Mouse (Mus musculus) midbrain, embryonic 13.5 days (tissue): Measurements from ENCODE around the gene Ice2. TPM values are rescaled to one million over a fixed set of nuclear protein-coding genes. Genes with fewer than 3 reads are reported as not detected.

ENCODE experiments used
- ATAC-seq: fragments of 200-750 bp; cut with Nextera tagmentation; 2 replicates; pipeline ENCODE4 v1.8.0; 2017; ENCODE audit warnings: mild to moderate bottlenecking, moderate TSS enrichment, moderate library complexity
- H3K27ac ChIP-seq: fragments of 300-500 bp; sonication (generic); 2 replicates; pipeline ENCODE4 v1.5.1; 2015; ENCODE audit warnings: inconsistent platforms, mild to moderate bottlenecking, moderate library complexity
- H3K27me3 ChIP-seq: fragments of 300-500 bp; sonication (generic); 2 replicates; pipeline ENCODE4 v1.6.1; 2015; ENCODE audit warnings: mild to moderate bottlenecking, inconsistent platforms
- H3K36me3 ChIP-seq: fragments of 300-500 bp; sonication (generic); 2 replicates; pipeline ENCODE4 v1.6.1; 2015; ENCODE audit warnings: mild to moderate bottlenecking, inconsistent platforms
- H3K4me1 ChIP-seq: fragments of 300-500 bp; sonication (generic); replicated peaks from 2 replicates; pipeline ENCODE4 v1.6.1; 2015; ENCODE audit warnings: inconsistent platforms
- H3K4me2 ChIP-seq: fragments of 300-500 bp; sonication (generic); replicated peaks from 2 replicates; pipeline ENCODE4 v1.6.1; 2015; ENCODE audit warnings: moderate library complexity, mild to moderate bottlenecking, inconsistent platforms
- H3K4me3 ChIP-seq: fragments of 300-500 bp; sonication (generic); replicated peaks from 2 replicates; pipeline ENCODE4 v1.5.1; 2015; ENCODE audit warnings: mild to moderate bottlenecking, inconsistent platforms
- H3K9ac ChIP-seq: fragments of 300-500 bp; sonication (generic); replicated peaks from 2 replicates; pipeline ENCODE4 v1.6.1; 2015; ENCODE audit warnings: mild to moderate bottlenecking, inconsistent platforms
- H3K9me3 ChIP-seq: fragments of 300-500 bp; sonication (generic); 2 replicates; pipeline ENCODE4 v1.6.1; 2016; ENCODE audit warnings: mild to moderate bottlenecking, inconsistent platforms
- WGBS: fragments of 180-500 bp; shearing (Covaris S2); methylation state at CpG from one replicate; pipeline ENCODE4 v1.1.7; 2015; 5-methylcytosine and 5-hydroxymethylcytosine counted together
- polyA plus RNA-seq: library from polyadenylated mRNA; unstranded; fragments of >200 nt; fragmentation: Nextera tagmentation; extraction: Ambion mirVana; gene quantifications from 2 replicates; pipeline ENCODE4 v1.2.1, GENCODE M21; 2015

Ice2 gene
- polyA plus RNA-seq, 1 experiment from 2014 or later, result 14.3 TPM

DNA sequence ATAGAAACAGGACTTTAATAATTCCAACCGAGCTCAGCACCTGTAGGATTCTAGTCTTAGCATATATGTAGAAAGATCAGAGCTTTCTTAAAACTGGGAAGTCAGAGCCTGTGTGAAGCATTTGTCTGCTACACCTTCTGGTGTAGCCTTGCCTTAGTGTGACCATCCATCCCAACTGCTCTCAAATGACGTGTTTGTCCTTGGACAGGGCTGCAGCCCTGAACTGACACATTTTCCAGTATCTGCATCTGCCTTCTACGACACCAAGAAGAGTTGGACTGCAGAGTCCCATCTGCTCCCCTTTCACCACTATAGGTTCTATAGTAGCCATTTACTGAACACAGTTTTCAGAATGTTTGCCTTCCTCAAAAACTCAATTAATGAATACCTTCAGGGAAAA is 32.8 kb downstream of the Ice2 start:
- Histone ChIP-seq H3K27me3 (no peaks in the 10 kb centered on the region), H3K4me1 (peaks cover 16% of the 10 kb centered on the region), H3K27ac (no peak overlapping the region), H3K4me3 (no peak overlapping the region), H3K9ac (no peak overlapping the region), H3K4me2 (no peak overlapping the region), H3K9me3 (no peaks in the 10 kb centered on the region), H3K36me3 (peaks cover 33% of the 10 kb centered on the region)
- WGBS, result 85% methylated on average over 3 of the region's 3 CpGs
- ATAC-seq, result no peak

DNA sequence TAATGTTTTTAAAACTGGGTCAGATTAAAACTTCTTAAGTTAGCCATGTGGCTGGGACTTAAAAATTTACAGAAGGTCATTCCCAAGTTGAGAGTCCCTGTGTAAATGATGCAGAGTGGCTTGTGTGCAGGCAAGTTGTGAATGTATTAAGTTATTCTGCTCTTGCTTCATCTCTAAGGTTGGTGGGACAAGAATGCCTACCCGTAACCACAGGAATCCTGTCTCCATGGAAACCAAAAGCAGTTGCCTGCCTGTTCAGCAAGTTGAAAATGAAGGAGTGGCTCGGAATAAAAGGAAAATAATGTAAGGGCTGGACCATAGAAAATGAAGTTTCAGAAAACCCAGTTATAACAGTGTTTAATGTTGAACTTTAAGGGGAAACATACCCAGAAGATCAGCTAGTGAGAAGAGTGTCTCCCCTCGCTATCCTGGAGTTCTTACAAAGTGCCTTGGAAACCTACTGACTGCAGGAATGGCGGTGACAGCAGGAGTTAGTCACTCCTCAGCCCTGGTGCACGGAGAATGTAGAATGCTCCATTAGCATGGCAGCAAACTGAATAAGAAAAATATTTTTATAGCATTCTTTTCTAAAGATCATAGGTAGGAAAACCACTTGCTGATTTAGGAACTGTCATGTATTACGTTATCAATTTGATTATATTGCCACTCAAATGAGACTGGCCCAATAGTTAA is 34.3 kb downstream of the Ice2 start:
- ATAC-seq, result no peak
- 20% methylated on average over 6 of the region's 6 CpGs for WGBS
- Histone ChIP-seq H3K27ac (0 out of 2 replicates have a peak overlapping the region, but pooled peaks have one; percentile 41), H3K9me3 (no peaks in the 10 kb centered on the region), H3K4me3 (no peak overlapping the region), H3K4me1 (peaks cover 16% of the 10 kb centered on the region), H3K9ac (no peak overlapping the region), H3K4me2 (no peak overlapping the region), H3K27me3 (no peaks in the 10 kb centered on the region), H3K36me3 (peaks cover 22% of the 10 kb centered on the region)

DNA sequence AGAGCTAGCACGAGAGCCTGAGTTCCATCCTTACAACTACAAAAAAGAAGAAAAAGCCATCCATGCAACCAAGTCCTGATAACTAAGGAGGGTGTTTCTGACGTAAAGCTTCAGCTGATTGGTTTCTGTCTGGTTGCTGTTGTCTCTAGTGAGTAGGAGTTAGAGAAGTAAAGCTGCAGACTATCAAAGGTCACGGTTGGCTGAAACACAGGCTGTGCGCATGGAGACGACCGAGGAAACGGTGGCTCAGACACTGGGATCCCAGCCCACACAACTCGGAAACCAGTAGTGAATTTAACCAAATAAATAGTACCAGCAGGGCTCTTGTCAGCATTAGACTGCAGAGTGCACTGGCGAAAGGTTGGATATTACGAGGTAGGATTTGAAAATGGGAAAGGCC is 37.5 kb downstream of the Ice2 start:
- Histone ChIP-seq H3K4me2 (no peak overlapping the region), H3K36me3 (peaks cover 10% of the 10 kb centered on the region; the same call in 1 of the 2 replicates), H3K27me3 (no peaks in the 10 kb centered on the region), H3K27ac (no peak overlapping the region), H3K4me3 (no peak overlapping the region), H3K9ac (no peak overlapping the region), H3K9me3 (no peaks in the 10 kb centered on the region), H3K4me1 (peaks cover 22% of the 10 kb centered on the region)
- 71% methylated on average over 10 of the region's 10 CpGs for WGBS
- no peak for ATAC-seq

DNA sequence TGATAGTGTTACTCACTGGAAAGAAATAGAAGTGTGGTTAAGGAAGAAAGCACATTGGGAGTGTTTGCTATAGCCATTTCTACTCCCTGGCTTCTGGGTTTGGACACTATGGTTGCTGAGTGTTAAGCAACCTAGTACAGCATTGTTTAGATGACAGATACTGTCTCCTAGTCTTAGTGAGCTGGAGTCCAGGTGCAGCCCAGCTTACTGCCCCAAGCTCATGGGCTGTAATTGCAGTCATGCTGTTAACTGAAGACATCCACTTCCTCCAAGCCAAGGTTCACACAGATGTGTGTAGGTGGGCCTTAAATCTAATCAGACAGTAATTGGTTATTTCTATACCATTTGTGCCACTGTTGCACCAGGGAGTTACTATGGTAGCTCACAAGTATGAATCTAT is 38.0 kb downstream of the Ice2 start:
- H3K27ac ChIP-seq, result no peak overlapping the region
- no peaks in the 10 kb centered on the region for H3K27me3 ChIP-seq
- ATAC-seq, result no peak
- no peak overlapping the region for H3K4me2 ChIP-seq
- peaks cover 27% of the 10 kb centered on the region for H3K4me1 ChIP-seq
- H3K36me3 ChIP-seq, result peaks cover 6% of the 10 kb centered on the region; the same call in 1 of the 2 replicates
- no peak overlapping the region for H3K9ac ChIP-seq
- no peaks in the 10 kb centered on the region for H3K9me3 ChIP-seq
- no peak overlapping the region for H3K4me3 ChIP-seq

DNA sequence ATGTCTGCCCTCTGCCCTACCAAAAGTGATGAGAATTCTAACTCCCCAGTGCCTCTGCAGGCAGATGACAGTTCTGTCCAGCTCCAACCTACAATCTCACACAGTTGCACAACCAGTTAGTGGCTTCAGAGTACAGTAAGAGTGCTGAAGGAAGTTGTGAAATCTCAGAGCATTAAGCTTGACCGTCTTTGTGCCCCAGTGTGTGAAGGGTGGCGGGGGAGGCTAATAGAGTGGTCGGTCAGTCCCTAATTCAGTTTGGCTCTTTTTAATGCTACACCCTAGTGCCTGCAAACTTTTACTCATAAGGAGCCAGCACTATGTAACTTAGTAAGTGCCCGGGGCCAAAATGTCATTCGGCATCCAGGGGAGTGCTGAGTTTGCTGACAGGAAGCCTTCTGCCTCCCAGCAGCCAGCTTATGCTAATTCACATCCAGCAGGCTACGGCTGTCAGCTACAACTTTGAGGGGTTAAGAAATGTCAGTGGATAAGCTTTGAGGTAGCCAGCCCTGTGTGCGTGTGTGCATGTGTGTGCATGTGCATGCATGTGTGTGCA is 42.2 kb downstream of the Ice2 start:
- no peak overlapping the region for H3K4me3 ChIP-seq
- H3K36me3 ChIP-seq, result no peaks in the 10 kb centered on the region
- WGBS, result 21% methylated on average over 7 of the region's 7 CpGs
- no peak overlapping the region for H3K27ac ChIP-seq
- H3K4me2 ChIP-seq, result no peak overlapping the region
- no peaks in the 10 kb centered on the region for H3K9me3 ChIP-seq
- no peak overlapping the region for H3K9ac ChIP-seq
- H3K27me3 ChIP-seq, result no peaks in the 10 kb centered on the region
- 0 out of 2 replicates have a peak, but pooled peaks have one; percentile 60 for ATAC-seq
- peaks cover 11% of the 10 kb centered on the region; the same call in 1 of the 2 replicates for H3K4me1 ChIP-seq

DNA sequence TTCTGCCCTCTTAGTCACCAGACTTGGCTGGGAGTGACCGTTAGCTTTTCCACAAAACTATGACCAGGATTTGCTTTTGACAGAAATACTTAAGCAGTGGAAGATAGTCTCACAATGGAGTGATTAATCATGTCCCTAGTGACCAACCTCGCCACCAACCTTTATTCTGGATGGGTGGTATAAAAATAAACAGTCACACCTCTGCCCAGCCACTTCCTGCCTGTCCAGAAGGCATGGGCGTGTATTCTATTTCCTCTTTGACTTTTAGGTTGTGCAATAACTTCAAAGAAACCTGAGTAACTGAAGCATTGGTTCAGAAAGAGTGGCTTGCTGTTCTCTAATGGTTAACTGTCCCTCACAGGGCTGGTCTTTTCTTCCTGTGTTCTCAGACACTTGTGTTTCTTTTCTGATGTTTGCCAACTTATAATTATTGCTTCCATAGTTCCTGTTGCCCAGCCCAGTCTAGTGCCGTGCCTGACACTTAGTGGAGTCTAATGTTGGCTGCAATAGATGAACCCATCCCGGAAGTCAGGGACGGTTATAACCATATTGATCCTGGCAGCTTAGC is 44.8 kb downstream of the Ice2 start:
- no peaks in the 10 kb centered on the region for H3K9me3 ChIP-seq
- H3K36me3 ChIP-seq, result no peaks in the 10 kb centered on the region
- H3K4me3 ChIP-seq, result no peak overlapping the region
- H3K27me3 ChIP-seq, result no peaks in the 10 kb centered on the region
- WGBS, result 86% methylated on average over 6 of the region's 6 CpGs
- H3K4me2 ChIP-seq, result no peak overlapping the region
- H3K4me1 ChIP-seq, result peaks cover 11% of the 10 kb centered on the region; the same call in 1 of the 2 replicates
- H3K27ac ChIP-seq, result no peak overlapping the region
- no peak for ATAC-seq
- H3K9ac ChIP-seq, result no peak overlapping the region

GRCm38 (mm10) chr9:69443203-69443602 is 45.5 kb downstream of the Ice2 start:
- H3K9me3 ChIP-seq, result no peaks in the 10 kb centered on the region
- WGBS, result 75% methylated on average over 3 of the region's 3 CpGs
- no peaks in the 10 kb centered on the region for H3K27me3 ChIP-seq
- H3K4me3 ChIP-seq, result no peak overlapping the region
- no peak overlapping the region for H3K4me2 ChIP-seq
- H3K4me1 ChIP-seq, result peaks cover 11% of the 10 kb centered on the region; the same call in 1 of the 2 replicates
- no peaks in the 10 kb centered on the region for H3K36me3 ChIP-seq
- H3K27ac ChIP-seq, result no peak overlapping the region
- H3K9ac ChIP-seq, result no peak overlapping the region
- ATAC-seq, result no peak

DNA sequence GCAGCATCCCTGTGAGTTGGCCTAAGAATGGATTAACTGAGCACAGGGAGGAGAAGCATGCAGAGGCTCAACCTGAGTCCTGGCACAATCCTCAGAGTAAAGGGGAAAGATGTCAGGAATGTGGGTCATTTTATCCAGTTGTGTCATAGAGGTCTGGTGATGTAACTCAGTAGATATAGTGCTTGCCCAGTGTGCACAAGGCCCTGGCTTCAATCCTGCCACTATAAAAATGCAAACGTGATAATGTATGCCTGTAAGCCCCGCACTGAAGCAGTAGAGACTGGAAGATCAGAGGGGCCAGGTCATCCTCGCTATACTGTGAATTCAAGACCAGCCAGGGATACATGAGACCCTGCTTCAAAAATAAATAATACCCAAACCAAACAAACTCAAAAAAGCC is 51.1 kb downstream of the Ice2 start:
- H3K27ac ChIP-seq, result no peak overlapping the region
- H3K9ac ChIP-seq, result no peak overlapping the region
- H3K4me1 ChIP-seq, result peaks cover 9% of the 10 kb centered on the region
- ATAC-seq, result no peak
- peaks cover 16% of the 10 kb centered on the region for H3K27me3 ChIP-seq
- WGBS, result 53% methylated on average over 3 of the region's 3 CpGs
- no peak overlapping the region for H3K4me2 ChIP-seq
- H3K9me3 ChIP-seq, result no peaks in the 10 kb centered on the region
- H3K36me3 ChIP-seq, result no peaks in the 10 kb centered on the region
- no peak overlapping the region for H3K4me3 ChIP-seq

DNA sequence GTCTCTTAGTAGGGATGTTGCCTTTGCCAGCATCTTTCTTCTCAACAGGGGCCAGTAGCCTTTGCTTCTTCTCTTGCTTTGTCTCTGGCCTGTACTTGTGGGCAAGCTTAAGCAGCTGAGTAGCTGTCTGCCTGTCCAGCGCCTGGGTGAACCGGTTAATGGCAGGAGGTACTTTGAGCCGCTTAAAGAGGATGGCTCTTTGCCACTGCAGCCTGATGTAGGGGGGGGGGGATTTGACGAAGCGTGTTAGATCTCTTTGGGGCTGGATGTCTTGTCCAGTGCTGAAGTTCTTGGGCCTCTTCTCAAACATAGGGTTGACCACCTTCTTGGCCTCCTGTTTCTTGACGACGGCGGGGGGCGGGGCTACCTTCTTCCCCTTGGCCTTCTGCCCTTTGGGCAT is 52.9 kb downstream of the Ice2 start:
- Histone ChIP-seq H3K9ac (no peak overlapping the region), H3K4me2 (no peak overlapping the region), H3K4me1 (peaks cover 15% of the 10 kb centered on the region), H3K27me3 (peaks cover 33% of the 10 kb centered on the region), H3K36me3 (no peaks in the 10 kb centered on the region), H3K9me3 (no peaks in the 10 kb centered on the region), H3K4me3 (no peak overlapping the region), H3K27ac (no peak overlapping the region)
- no peak for ATAC-seq
- 82% methylated on average over 9 of the region's 9 CpGs for WGBS

GRCm38 (mm10) chr9:69451886-69452810 is 54.4 kb downstream of the Ice2 start:
- Histone ChIP-seq H3K4me2 (no peak overlapping the region), H3K4me1 (peaks cover 15% of the 10 kb centered on the region), H3K4me3 (no peak overlapping the region), H3K9me3 (no peaks in the 10 kb centered on the region), H3K27me3 (peaks cover 42% of the 10 kb centered on the region), H3K36me3 (no peaks in the 10 kb centered on the region), H3K27ac (no peak overlapping the region), H3K9ac (no peak overlapping the region)
- WGBS, result 94% methylated on average over 10 of the region's 10 CpGs
- ATAC-seq, result no peak

DNA sequence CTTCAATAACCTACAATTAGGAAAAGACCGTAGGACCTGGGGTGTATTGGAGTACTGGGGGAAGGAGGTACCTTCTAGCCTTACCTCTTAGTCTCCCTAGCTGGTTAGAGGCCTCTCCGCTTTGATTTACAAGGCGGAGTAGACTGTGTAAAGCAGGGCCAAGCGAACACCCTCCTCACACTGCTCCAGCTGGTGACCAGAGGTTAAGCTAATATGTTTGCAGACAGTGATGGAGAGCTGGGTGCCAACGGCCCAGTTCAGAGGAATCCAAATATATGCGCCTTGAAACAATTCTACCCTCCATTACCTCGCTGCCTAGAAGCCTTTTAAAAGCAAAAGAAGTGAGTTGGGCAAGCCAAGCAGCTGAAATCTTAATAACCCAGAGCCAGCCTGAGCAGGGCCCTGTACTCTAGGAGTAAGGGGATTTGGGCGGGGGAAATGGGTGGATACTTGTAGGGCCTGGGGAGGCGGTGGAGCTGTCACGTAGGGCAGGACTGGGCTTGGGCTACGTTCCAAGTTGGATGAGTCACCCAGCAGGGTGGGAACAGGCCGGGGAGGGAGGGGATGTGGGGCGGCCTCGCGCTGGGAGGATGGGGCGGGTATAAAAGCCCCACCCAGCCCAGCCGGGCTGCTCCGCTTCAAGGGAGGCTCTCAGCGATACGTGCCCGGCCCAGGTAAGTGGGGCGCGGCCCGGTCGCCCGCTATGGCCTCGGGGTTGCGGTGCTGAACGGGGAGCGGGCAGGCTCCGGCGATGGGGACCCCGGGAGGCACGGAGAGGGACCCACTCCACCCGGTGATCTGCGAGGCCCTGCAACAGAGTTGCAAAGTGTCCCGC is 55.6 kb downstream of the Ice2 start, which contains the start of gene Anxa2:
Gene Anxa2 (plus strand): TSS at position 555 of the 835 bp plus-strand sequence.
- Histone ChIP-seq H3K4me3 (peak within 1 kb of the TSS; percentile 42), H3K27me3 (peaks cover 42% of the 10 kb centered on the region), H3K4me1 (peaks cover 19% of the 10 kb centered on the region), H3K4me2 (peak within 1 kb of the TSS; percentile 69), H3K9ac (peak within 1 kb of the TSS; percentile 65), H3K36me3 (no peaks in the 10 kb centered on the region), H3K27ac (no peak within 1 kb of the TSS), H3K9me3 (no peaks in the 10 kb centered on the region)
- ATAC-seq, result peak; percentile 87
- 11% methylated on average over 37 of the region's 37 CpGs for WGBS
